Comparison of ENCODE assay signal across 24 mouse cellular contexts in genomic region chr1:127296815-127297214, GRCm38 (mm10).
DNase-seq lines count a peak whose midpoint lies in the region; ATAC-seq and TF ChIP-seq lines count a peak whose summit lies in the region.
"Had no signal": no experiment of that assay in that cellular context is flagged by ENCODE, and none has a peak within 500 bp of the region (broad histone marks: within the 10 kb centered on the region; RNA-seq: fewer than 3 reads in every experiment).

No protein-coding gene starts in this region.

- no peak overlapping the region for H3K4me2 ChIP-seq in midbrain, postnatal 0 days (ENCODE audit: low read depth, low read length, poor library complexity, severe bottlenecking)
- H3K4me2 ChIP-seq: forebrain, embryonic 13.5 days; heart, embryonic 12.5 days; hindbrain, embryonic 12.5 days; limb, embryonic 13.5 days; lung, embryonic 14.5 days had no signal

- no peak for TF ChIP-seq CTCF in midbrain, postnatal 0 days (IDR thresholded peaks at IDR 0.05)

- H3K27me3 ChIP-seq in midbrain, postnatal 0 days (ENCODE audit: insufficient read depth, low read length) = no peaks in the 10 kb centered on the region
- H3K27me3 ChIP-seq: forebrain, embryonic 13.5 days; heart, embryonic 12.5 days; hindbrain, embryonic 12.5 days; limb, embryonic 13.5 days had no signal

- no peaks in the 10 kb centered on the region for H3K4me1 ChIP-seq in midbrain, postnatal 0 days (ENCODE audit: insufficient read depth, low read length)
- H3K4me1 ChIP-seq: forebrain, embryonic 13.5 days; hindbrain, embryonic 12.5 days; limb, embryonic 13.5 days had no signal

- H3K9me3 ChIP-seq in midbrain, postnatal 0 days (ENCODE audit: low read length) = no peaks in the 10 kb centered on the region
- H3K9me3 ChIP-seq: forebrain, embryonic 13.5 days; heart, embryonic 12.5 days; hindbrain, embryonic 12.5 days; limb, embryonic 13.5 days had no signal

- H3K27ac ChIP-seq in midbrain, postnatal 0 days (ENCODE audit: low read depth, low read length) = no peak overlapping the region
- H3K27ac ChIP-seq: forebrain, embryonic 13.5 days; hindbrain, embryonic 12.5 days; kidney, postnatal 0 days; limb, embryonic 13.5 days; liver, embryonic 14.5 days had no signal

- no peak overlapping the region for H3K9ac ChIP-seq in midbrain, postnatal 0 days (replicated peaks; ENCODE audit: low read length, poor library complexity, severe bottlenecking)
- H3K9ac ChIP-seq: forebrain, embryonic 13.5 days; heart, embryonic 12.5 days; hindbrain, embryonic 12.5 days; limb, embryonic 13.5 days; liver, embryonic 14.5 days; lung, embryonic 14.5 days had no signal

- peak; percentile 96 for ATAC-seq in inflammation-experienced regulatory T-cells, adult 6 months
- no peak for ATAC-seq in midbrain, postnatal 0 days (ENCODE audit: low FRiP score)
- ATAC-seq: forebrain, embryonic 13.5 days; midbrain, embryonic 16.5 days had no signal

- no peak overlapping the region for H3K4me3 ChIP-seq in midbrain, postnatal 0 days (ENCODE audit: low read depth, low read length)
- H3K4me3 ChIP-seq: forebrain, embryonic 13.5 days; heart, embryonic 12.5 days; hindbrain, embryonic 12.5 days; limb, embryonic 13.5 days had no signal

- WGBS in midbrain, postnatal 0 days = 93% methylated on average over 3 of the region's 3 CpGs

- H3K36me3 ChIP-seq in midbrain, postnatal 0 days (ENCODE audit: insufficient read depth, low read length) = no peaks in the 10 kb centered on the region
- H3K36me3 ChIP-seq: G1E; heart, embryonic 12.5 days; hindbrain, embryonic 12.5 days; limb, embryonic 13.5 days had no signal

- DNase-seq in 416B (ENCODE audit: low read depth) = peak; percentile 70
- DNase-seq in CD4-positive helper T cell, adult 2 months (ENCODE audit: low read depth, low spot score) = peak; percentile 73
- peak; percentile 39 for DNase-seq in T-cell, adult 2 months (ENCODE audit: low spot score)
- no peak for DNase-seq in midbrain, postnatal 0 days (ENCODE audit: low spot score)
- no peak for DNase-seq in layer of hippocampus, postnatal 14 days (ENCODE audit: low spot score in 2 of 2)
- DNase-seq in left cerebral cortex, adult 8-10 months (ENCODE audit: low spot score in 2 of 2) = no peak
- DNase-seq: adrenal gland, postnatal 14 days; cerebellum, adult 8-10 months; cerebellum, postnatal 36 days; heart, postnatal 10 days; kidney, adult 2 months; layer of hippocampus, adult 9-11 months; lung, embryonic 14.5 days; lung, postnatal 36 days; spleen, adult 18-20 months had no signal

Comparison
In these comparisons a context has a peak if more than half of its experiments do, and no peak if none do; other contexts are left out.
1. DNase-seq: peak in 416B (single experiment), CD4-positive helper T cell, adult 2 months (single experiment) and T-cell, adult 2 months (single experiment); none in midbrain, postnatal 0 days (single experiment), layer of hippocampus, postnatal 14 days (0 of 2) and left cerebral cortex, adult 8-10 months (0 of 2).